Mouse (Mus musculus) left cerebral cortex, adult 2 months (tissue): ENCODE data around the gene Polr1c. TPM values are rescaled to one million over a fixed set of nuclear protein-coding genes. Genes with fewer than 3 reads are reported as not detected.

ENCODE experiments used
- DNase-seq, 2 experiments: peaks; one replicate each; pipeline ENCODE4 v3.0.0; 2021 to 2022; ENCODE audit warnings: low spot score in 2 of 2, mixed read lengths in 1 of 2; ENCODE audit errors: extremely low spot score in 1 of 2
- H3K27ac ChIP-seq: fragments of 200-600 bp; 2 replicates; pipeline ENCODE4 v1.8.1; 2022
- H3K4me3 ChIP-seq: fragments of 200-600 bp; 2 replicates; pipeline ENCODE4 v1.8.1; 2022
- CTCF ChIP-seq: fragments of 200-600 bp; IDR thresholded peaks from 2 replicates; pipeline ENCODE4 v1.8.1; 2022; ENCODE audit warnings: antibody characterized with exemption, mild to moderate bottlenecking, moderate library complexity
- intact Hi-C: fragments of 180-260 bp; cut with DNase I; formaldehyde crosslinking; loops from one replicate; pipeline ENCODE4 v1.15.1; 2025
- microRNA-seq, 2 experiments: library from miRNA; unstranded; fragments of <30 nt; microRNA quantifications; one replicate each; pipeline ENCODE4 v1.2.0; 2021
- total RNA-seq, 2 experiments: library from RNA; stranded (reverse); gene quantifications; 2 replicates each; pipeline ENCODE4 v1.2.3; 2021

Polr1c gene
- total RNA-seq, 2 experiments from 2014 or later = 38.1 to 40.4 TPM

DNA sequence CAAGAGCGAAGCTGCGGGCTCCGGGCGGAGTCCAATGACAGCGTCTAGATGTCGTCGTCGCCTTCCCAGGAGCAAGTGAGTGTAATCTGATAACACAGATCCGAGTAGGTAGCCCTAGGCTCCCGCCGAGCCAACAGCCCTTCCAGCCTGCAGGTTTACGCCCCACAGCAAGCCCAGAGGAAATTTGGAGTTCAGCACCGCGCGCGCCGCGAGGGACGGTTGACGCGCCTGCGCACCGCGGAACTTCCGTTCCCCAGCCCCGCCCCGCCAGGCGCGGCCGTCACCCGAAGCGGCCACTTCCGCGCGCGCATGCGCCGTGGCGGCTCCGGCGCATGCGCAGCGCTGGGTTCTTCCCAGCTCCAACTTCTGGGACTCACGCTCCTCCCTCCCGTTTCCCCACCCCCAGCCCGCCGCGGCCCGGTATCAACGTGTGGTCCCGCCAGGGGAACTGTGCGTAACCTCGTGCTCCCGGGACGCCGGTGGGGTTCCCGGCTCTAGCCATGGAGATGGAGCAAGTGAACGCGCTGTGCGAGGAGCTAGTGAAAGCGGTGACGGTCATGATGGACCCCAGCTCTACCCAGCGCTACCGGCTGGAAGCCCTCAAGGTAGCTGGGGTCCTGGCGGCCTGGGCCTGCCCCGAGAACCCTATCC is 45.3 kb downstream of the Polr1c start, which contains the start of the genes Polh and Xpo5:
Gene Polh (minus strand): TSS at position 225 of the 651 bp plus-strand sequence.
Gene Xpo5 (plus strand): TSS at position 362 of the 651 bp plus-strand sequence.
- Histone ChIP-seq H3K27ac (peak within 1 kb of the TSS; percentile 82), H3K4me3 (peak within 1 kb of the TSS; percentile 74)
- peak; percentile 26 for TF ChIP-seq CTCF
- DNase-seq = peak; percentile 93
- intact Hi-C loops = loop anchor here (5.0 kb wide), 2 partner anchors 45 to 190 kb away; partner anchors contain the start of genes Polr1c and Yipf3

GRCm38 (mm10) chr17:46201151-46201550 is 46.7 kb downstream of the Polr1c start:
- no peak overlapping the region for H3K27ac ChIP-seq
- H3K4me3 ChIP-seq = peak overlapping the region; percentile 22; the same call in 1 of the 2 replicates
- intact Hi-C loops = loop anchor here (5.0 kb wide), 2 partner anchors 46 to 191 kb away; partner anchors contain the start of genes Polr1c and Yipf3
- no peak for TF ChIP-seq CTCF
- no peak for DNase-seq

Small RNA genes lying within 50 kb of the gene (microRNA-seq; reads per million reads assigned to microRNA genes)
- 0 reads per million in 2 experiments for gene Mir693

Other genes with a start within 250 kb of the Polr1c start
- gene Vegfa, start 215.7 kb downstream of the Polr1c start, total RNA-seq = 10 to 100 TPM; 88.2 to 90.7 TPM
- 10 to 100 TPM; 79.3 to 84.5 TPM for gene Mrps18a, start 137.1 kb downstream of the Polr1c start, total RNA-seq
- 10 to 100 TPM; 21.7 to 22.0 TPM for gene Rsph9, start 103.8 kb downstream of the Polr1c start, total RNA-seq
- gene Mad2l1bp, start 94.5 kb downstream of the Polr1c start, total RNA-seq = 10 to 100 TPM; 11.6 to 15.7 TPM
- 100 to 1,000 TPM; 134 to 140 TPM for gene Gtpbp2, start 87.0 kb downstream of the Polr1c start, total RNA-seq
- gene Polh, start 45.4 kb downstream of the Polr1c start, total RNA-seq = 1 to 10 TPM; 6.3 to 6.7 TPM
- 10 to 100 TPM; 42.1 to 43.3 TPM for gene Xpo5, start 45.3 kb downstream of the Polr1c start, total RNA-seq
- 10 to 100 TPM; 85.5 to 87.6 TPM for gene Yipf3, start within 50 bp of the Polr1c start, total RNA-seq
- 10 to 100 TPM; 63.4 to 63.7 TPM for gene Lrrc73, start 5.5 kb upstream of the Polr1c start, total RNA-seq
- 10 to 100 TPM; 38.4 to 60.3 TPM for gene Tjap1, start 35.0 kb upstream of the Polr1c start, total RNA-seq
- 10 to 100 TPM; 66.1 to 82.1 TPM for gene Dlk2, start 49.4 kb upstream of the Polr1c start, total RNA-seq
- 10 to 100 TPM; 10.0 to 11.5 TPM for gene Abcc10, start 80.3 kb upstream of the Polr1c start, total RNA-seq
- gene Zfp318, start 135.7 kb upstream of the Polr1c start, total RNA-seq = 10 to 100 TPM; 56.7 to 69.5 TPM
- gene Crip3, start 180.9 kb upstream of the Polr1c start, total RNA-seq = 1 to 10 TPM; 5.2 to 5.8 TPM
- gene Slc22a7, start 190.4 kb upstream of the Polr1c start, total RNA-seq = under 1 TPM; 0.25 to 0.75 TPM
- gene Ttbk1, start 239.6 kb upstream of the Polr1c start, total RNA-seq = 100 to 1,000 TPM; 136 to 148 TPM
- 1 to 10 TPM; 4.2 to 5.0 TPM for gene Dnph1, start 248.7 kb upstream of the Polr1c start, total RNA-seq